Mouse (Mus musculus) thymus, postnatal 25 days (tissue): ENCODE results near the gene Nacc2.
A peak's percentile ranks its signal among the peaks of the same experiment; 100 is the strongest.

Experiments
- DNase-seq: peaks from one replicate; pipeline ENCODE4 v3.0.0; 2022

The Nacc2 gene

DNA sequence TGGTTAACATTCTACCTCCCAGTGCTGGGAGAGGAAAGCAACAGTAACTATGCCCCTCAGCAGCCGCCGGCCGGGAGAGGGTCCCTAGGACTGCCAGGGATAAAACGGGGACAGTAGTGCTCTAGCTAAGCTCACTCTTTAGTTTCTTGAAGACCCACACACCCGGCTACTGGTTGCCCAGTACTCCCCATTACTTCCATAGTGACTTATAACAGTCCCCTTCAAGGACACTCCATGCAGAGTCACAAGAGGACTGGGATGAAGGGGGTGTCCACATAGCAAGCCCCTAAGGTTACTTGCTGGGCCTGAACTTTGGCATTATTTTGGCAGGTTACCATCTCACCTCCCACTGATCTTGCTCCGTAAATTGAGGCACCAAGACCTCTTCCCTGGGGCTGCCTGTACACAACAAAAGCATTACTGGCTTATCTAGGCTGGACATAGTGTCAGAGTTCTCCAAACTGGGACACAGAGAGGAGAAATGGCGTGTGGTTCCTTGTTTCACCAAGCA lies 16.1 kb upstream of the Nacc2 start:
- DNase-seq, result no peak

DNA sequence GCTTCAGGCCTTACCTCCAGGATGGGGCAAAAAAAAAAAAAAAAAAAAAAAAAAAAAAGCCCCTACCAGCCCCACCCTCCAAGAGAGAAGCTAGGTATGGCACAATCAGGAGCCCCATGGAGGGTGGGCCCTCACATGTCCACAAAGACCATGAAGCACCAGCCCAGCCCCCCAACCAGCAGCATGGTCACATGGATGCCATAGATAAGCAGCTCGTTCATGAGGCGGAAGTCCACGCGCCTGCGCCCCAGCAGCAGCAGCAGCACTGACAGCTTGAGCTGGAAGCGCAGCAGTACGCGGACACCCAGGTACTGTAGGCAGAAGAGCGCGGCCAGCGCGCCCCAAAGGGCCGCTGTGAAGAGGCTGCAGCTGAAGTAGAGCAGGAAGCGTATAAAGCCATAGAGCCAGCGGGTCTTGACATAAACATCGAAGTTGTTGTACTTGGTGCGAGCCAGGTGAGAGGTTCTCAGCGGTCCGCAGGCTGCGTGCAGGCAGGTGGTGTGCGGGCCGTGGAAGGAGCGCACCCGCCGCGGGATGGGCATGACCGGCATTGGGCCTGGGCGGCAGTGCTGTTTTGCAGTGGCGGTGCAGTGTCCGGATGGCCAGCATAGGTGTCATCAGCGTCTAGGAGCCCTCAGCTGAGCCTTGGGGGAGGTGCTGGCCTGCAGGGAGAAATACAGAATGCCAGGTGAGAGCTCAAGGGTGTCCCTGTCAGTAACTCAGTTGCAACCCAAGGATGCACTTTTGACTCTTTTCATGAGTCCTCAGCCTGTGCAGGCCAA lies 15.4 kb upstream of the Nacc2 start:
- peak; percentile 12 for DNase-seq

DNA sequence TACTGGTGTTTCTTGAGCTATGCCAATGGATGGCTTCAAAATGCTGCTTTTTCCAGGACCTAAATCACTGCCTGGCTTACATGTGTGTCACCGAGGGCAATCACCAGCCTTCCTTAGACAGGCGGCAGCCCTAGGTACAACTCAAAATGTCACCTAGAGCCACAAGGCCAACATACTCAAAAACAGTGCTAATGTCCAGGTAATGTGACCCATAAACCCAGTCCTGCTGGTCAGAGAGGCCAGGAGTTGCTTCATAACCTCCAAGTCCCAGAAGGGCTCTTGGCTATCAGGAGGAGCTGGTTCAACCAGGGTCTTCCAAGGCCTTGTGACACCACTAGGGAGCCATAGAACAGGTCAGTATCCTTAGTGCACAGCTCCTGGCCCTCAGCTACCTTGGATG lies 11.6 kb upstream of the Nacc2 start:
- no peak for DNase-seq

DNA sequence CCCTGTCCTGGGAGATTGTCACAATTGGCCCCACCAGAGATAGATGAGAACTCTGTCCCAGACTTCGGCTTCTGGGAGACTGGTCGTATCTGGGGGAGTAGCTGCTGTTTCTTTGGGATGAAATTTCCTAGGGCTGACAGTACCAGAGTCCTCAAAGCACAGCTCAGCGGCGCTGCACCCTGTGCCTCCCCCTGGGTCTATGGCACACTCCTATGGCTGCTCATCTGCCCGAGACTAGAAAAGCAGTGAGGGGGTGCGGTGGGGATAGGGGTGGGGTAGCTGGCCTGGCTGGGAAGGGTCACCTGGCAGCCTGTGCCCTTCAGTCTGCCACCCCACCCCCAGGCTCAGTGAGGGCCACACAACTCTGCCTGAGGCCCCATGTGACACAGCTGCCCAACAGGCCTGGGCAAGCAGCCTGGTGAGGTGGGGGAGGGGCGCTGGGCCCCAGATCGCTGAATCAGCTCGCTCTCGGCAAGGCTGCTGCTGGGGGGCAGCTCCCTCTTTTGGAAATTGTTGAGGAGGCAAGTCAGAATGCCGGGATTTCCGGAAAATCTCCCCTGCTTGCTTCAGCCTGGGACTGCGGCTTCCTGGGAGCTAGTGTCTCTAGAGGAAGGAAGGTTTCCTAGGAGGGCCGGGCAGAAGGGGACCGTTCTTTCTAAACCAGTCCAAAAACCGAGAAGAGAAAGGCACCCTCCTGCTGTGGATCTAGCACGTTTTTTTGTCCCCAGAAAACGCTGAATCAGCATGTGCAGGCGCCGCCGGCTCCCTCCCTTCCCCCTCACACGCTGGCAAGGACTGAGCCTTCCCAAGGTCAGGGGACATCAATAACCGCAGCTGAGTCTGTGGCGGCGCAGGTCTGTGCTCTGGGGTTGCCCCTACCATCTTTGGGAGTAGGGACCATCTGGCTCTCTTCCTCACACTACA lies 9.9 kb upstream of the Nacc2 start:
- DNase-seq, result peak; percentile 16

DNA sequence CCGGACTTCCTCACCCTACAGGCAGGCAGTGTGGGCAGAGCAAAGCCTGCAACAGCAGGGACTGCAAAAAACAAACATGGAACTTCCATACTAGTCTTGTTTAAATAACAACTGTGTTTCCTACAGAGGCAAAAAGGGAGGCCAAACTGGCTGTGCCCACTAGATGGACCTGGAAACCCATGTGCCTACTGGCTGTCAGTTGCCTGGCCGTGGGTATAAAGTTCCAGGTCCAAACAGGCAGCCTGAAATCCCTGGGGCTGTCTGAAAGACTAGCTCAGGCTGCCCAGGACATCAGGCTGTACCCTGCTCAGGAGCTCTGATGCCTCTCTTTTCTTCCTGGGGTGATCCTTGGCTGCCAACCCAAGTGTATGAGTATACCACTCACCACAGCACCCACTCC lies 8.3 kb upstream of the Nacc2 start:
- no peak for DNase-seq

DNA sequence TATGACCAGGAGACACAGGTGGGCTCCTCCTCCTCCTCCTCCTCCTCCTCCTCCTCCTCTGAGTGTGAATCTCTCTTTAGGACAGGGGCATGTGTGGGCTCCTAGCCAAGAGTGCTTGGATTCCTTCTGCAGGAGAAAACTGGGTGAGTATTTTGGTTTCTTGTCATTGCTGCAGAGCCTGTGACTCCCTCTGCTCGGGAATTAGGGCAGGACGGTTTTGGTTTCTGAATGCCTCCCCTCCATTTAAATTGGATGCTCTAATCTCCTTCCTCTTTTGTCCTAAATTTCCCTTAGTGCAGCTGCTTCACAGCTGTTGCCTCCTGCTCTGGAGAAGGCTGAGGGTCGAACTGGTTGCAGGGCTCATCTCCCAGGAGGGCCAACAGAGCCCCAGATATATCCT lies 6.9 kb upstream of the Nacc2 start:
- DNase-seq, result no peak

DNA sequence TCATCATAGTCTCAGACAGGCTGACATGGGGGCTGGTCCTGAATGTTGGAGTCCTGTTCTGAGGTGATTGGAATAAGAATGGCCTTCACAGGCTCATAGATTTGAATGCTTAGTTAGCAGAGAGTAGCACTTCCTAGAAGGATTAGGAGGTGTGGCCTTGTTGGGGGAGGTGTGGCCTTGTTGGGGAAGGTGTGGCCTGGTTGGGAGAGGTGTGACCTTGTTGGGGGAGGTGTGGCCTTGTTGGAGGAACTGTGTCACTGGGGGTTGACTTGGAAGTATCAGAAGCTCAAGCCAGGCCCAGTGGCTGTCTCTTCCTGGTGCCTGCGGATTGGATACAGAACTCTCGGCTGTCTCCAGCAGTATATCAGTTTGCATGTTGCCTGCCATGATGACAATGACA lies 6.3 kb upstream of the Nacc2 start:
- DNase-seq, result no peak

DNA sequence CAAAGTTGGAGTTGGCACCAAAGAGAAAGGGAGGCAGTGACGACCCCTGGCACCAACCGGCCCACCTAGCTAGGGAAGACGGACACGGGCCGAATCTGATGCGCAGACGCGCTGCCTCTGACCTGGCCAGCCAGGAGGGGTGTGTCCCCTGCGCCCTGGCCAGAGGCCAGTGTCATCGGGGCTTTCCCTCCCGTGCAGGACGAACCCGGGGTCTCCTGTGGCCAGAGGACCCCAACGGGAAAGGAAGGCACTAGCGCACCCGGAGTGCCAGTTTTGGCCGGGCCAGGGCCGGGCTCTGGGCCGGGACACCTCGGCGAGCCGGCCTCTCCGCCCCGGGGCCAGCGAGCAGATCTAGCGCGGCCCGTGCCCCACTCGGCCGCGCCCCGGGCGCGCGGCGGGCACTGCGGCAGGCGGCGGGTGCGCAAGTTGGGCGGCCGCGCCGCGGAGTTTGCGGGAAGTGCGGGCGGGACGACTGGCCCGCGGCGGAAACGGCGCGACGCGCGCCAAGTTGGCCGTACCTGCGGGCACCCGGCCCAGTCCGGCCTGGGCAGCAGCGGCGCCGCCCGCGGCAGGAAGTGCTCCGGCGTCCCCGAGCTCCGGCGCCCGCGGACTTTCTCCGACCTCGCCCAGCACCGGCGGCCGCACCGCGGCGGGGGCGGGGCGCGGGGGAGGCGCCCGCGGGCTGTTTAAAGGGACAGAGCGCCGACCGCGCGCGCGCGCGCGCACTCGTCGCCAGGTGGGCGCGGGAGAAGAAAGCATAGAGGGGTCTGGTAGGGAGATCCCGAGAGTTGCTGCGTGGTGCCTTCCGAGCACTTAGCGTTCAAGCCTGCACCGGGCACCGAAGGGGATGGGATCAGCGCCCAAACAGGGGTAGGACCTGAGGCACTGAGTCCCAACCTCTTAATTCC lies 595 bp downstream of the Nacc2 start:
- DNase-seq, result no peak

DNA sequence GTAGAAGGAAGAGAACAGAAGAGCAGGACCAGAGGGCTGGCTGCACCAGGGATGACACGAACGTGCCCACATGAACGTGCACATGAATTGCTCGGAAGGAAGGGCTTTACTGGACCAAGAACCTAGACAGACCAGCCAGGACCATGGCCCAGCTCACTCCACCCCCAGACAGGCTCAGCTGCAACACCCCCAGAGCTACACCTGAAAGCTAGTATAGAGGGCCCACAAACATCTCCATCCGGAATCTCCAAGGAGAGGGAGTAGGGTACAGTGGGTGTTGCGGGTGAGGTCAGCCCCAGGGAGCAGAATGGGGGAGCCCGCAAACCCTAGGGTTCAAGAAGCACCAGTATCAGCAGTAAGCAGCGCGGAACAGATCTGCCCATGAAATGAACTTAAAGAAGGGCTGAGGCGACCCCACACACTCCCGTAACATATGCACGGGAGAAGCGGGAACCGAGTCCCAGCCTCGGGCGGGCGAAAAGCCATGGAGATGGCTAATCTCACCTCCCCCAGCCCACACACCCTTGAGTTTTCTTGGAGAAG lies 1.4 kb downstream of the Nacc2 start:
- no peak for DNase-seq

DNA sequence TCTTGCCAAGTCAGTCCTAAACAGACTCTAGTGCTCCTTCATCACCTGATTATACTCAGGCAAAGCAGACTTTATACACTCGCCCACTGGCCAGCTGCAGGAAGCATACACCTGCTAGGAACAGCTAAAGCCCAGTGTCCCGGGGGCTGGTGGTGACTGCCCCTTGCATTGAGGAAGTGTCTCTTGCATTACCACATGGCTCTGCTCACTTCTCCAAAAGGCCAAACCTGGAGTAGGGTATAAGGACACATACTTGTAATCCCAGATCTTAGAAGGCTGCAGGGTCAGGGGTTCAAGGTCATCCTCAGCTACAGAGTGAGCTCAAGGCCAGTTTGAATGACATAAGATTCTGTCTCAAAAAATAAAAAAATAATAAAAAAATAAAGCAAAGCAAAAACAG lies 3.4 kb downstream of the Nacc2 start:
- no peak for DNase-seq

DNA sequence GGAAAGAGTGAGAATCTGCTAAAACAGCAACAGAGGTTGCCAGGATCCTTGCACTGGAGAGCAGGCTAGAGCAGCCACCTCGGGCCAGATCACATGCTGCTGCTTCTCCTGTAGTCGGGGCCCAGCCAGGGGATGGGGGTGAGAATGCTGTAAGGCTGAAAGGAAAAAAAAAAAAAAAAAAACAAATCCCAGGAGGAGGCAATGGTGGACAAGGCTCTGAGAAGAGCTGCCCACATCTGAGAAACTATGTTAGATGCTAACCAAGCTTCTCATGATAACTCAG lies 3.8 kb downstream of the Nacc2 start:
- DNase-seq, result no peak

DNA sequence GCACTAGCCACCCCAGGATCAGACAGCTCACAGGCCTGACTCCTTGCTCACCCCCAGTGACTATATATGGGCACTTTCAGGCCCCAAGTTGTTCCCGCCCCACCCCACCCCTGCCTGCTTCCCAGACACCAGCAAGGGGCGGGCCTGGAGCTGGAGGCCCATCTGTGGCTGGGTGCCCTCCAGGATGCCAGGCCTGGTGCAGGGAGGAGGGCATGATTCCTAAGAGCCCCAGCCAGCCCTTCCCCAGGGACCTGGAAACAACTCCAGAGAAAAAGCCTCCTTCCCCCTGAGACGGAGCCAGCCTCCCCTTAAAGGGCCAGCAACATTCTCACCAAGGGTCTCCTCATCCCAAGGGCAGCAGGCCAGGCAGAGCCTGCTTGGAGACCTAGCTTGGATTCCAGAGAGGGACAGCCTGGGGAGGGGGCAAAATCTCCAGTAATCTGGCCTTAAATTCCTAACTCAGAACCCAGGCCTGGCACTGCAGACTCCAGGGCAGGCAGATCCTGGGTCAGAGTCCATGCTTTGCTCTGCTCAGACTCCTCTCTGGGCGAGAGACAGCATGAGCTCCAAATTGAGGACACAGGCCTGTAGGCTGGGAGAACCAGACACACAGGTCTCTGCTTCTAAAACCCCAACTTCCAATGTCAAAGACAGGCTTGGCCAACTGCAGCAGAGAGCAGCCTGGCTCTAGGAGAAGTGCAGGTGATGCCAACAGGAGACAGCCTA lies 4.3 kb downstream of the Nacc2 start:
- no peak for DNase-seq

DNA sequence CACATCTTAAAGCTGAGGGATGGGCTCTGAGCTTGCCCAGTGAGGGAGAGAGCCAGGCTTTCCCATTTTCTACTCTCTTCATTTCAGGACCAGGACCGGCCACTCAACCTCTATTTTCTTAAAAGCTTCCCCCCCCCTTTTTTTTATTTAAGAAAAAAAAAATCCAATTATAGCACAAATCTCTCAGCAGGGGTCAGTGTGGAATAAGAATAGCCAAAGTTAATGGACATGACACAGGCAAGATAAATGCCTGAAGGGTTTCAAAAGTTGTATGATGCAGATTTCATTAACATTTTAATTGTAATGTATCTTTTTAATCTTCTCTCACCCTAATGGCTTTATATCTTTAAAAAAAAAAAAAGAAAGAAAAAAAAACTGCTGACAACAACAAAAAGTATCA lies 5.4 kb downstream of the Nacc2 start:
- no peak for DNase-seq

DNA sequence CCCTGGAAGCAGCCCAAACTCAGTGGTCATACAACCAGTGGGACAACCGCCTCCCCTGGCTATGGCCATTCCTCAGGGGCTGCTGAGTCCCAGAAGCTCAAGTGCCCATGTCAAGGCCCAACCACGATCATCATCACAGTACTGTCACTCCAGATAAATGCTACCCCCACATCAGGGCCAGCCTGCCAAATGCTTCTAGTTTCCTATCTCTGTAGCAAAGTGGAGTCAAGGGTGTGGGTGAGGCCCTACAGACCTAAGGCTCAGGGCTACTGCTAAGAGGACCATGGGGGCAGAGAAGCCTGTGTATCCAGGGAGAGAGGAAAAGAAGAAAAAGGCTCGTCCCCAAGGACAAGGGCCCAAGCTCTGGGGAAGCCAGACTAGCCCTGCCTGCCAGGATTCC lies 6.5 kb downstream of the Nacc2 start:
- no peak for DNase-seq

DNA sequence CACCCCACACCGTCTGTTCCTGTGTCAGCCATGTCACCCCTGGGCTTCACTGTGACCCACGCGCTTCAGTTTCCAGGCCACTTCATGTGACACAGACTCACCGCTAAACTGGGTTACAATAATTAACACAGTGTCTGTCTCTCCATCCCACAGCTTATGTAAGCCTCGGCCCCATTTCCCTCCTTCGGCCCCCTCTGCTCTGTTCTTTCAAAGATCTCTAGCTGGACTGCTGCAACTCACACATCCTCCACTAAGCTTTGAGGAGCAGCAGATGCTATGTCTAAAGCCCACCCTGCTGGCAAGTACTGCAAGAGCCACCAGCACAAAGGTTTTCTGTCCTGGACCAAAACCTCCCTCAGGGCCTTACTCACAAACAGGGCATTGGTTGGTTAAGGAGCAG lies 7.8 kb downstream of the Nacc2 start:
- no peak for DNase-seq

DNA sequence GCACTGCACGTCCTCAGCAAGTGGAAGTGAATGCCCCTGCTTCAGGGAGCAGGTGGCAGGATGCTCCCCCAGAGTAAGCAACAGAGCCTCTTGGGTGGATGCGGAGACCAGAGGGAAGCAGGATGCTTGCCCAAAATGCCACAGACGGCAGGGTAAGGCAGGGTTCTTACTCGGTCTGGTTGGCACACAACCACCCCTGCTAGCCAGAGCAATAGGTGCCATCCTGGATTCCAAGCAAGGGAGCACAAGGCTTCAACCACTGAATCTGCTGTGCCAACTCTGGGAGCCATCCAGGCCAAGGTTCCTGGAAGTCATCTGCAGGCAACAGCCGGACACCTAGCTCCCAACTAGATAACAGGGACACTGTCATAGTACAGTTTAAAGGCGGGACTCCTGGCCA lies 14.8 kb downstream of the Nacc2 start:
- DNase-seq, result no peak

DNA sequence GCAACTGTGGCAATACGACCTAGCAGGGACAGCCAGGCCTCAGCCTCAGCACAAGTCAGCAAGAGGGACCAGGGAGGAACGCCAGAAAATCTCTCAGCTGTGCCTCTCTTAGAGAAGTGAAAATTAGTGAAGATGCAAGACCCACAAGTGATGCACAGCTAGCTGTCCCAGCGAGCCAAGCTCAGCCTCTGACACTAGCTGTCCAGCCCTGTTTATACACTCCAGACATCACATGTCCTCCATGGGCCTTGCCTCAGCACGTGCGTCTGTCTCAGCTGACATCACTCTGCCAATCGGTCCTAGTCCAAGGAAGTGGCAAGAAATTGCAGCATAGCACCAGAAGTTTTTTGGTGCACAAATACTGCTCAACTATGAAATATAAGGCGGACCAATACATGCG lies 16.0 kb downstream of the Nacc2 start:
- DNase-seq, result no peak

DNA sequence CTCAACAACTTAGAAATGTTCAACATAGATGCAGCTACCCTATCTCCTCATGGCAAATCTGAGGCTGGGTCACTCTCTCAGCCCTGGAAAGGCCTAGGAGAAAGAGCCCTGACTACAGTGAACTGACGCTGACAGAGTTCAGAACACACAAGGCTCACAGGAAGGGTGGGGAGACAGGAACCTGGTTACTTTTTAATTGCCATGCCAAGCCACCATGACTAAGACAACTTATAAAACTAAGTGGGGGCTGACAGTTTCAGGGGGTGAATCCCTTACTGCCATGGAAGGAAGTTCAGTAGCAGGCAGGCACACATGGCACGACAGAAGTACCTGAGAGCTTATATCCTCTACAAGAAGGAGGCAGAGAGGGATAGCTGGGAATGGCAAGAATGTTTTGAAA lies 16.8 kb downstream of the Nacc2 start:
- DNase-seq, result no peak

DNA sequence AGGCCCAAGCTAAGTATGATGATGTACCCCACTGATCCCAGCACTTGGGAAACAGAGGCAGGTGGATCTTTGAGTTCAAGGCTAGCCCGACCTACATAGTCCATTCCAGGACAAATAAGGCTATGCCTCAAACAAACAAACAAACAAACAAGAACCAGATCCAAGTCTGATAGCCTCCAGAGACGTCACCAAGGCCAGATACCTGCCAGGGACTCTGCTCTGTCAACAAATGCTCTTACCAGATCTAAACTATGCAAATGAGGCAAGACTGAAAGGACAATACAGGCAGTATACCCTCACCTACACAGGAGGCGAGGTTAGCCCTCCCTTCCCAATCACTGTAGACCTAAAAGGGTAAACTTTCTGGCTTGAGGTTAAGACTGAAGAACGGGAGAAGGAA lies 22.7 kb downstream of the Nacc2 start:
- DNase-seq, result no peak

DNA sequence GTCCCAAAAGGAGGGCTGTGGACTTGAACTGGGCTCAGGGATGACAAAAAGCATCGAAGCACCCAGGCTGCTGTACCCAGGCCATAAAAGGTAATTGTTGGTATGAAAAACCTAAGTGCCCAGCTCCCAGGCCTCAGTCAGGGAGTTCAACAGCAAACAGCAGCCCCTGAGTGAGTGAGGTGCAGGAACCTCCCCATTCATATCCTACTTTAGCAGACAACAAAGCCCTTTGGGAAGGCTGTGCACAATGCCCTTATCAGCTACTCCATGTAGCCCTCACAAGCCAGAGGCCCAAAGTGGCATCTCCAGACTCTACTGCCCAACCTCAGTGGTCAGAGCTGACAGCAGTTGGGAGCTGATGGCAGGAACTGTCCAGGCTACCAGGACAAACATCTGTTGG lies 23.2 kb downstream of the Nacc2 start:
- DNase-seq, result no peak

DNA sequence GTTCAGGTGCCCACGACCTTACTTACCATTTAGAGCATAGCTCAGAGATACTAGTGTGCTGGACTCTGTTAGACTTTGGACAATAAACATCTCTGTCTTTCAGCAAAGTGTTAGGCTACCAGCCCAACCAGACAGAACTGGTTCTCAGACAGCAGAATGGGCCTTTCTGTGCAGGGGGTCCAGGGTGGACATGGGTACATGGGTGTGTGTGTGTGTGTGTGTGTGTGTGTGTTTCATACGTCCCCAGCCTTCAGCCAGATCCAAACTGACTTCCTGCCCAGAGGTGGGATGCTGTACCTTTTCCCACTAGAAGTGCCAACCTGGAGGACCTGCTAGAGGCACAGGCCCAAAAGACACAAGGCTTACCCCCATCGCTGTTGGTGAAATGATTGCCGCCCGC lies 23.8 kb downstream of the Nacc2 start:
- no peak for DNase-seq

DNA sequence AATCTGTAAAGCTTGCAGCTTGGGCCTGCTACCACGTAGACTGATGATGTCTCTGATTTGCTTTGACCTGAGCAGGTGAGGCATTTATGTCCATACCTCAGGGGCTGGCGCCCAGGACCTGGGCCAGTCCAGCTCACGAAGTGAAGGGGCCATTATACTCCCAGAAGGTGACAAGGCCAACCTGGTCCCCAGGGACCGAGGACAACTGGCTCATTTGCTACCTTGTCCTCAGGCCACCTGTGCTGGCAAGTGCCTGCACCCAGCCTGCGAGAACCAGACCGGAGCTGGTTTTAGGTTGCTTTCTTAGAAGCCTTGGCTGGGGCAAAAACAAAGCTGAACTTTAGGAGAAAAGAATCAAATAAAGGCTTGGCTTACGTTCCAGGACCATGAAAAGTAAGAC lies 29.1 kb downstream of the Nacc2 start:
- DNase-seq, result no peak
